Mouse (Mus musculus) E14TG2a.4 (cell line): ENCODE data around the gene Psma5.

Experiments used
- H3K27me3 ChIP-seq: 2 replicates; pipeline ENCODE4 v1.6.1; 2014; ENCODE audit warnings: low read length, control low read depth; ENCODE audit not compliant: insufficient read depth
- H3K36me3 ChIP-seq: 2 replicates; pipeline ENCODE4 v1.6.1; 2014; ENCODE audit warnings: low read length, control low read depth; ENCODE audit not compliant: insufficient read depth
- H3K4me1 ChIP-seq: replicated peaks from 2 replicates; pipeline ENCODE4 v1.6.1; 2014; ENCODE audit warnings: low read depth, low read length, control low read depth
- H3K4me3 ChIP-seq: replicated peaks from 2 replicates; pipeline ENCODE4 v1.5.1; 2014; ENCODE audit warnings: mild to moderate bottlenecking, low read length
- H3K9me3 ChIP-seq: 2 replicates; pipeline ENCODE4 v1.6.1; 2014; ENCODE audit warnings: low read length, control low read depth
- CTCF ChIP-seq: conservative IDR thresholded peaks from 2 replicates; pipeline ENCODE4 v1.5.1; 2014; ENCODE audit warnings: low read length
- NANOG ChIP-seq: IDR thresholded peaks from 2 replicates; pipeline ENCODE4 v1.6.1; 2014; ENCODE audit warnings: borderline replicate concordance, low read length, mixed read lengths
- POU5F1 ChIP-seq: IDR thresholded peaks from 2 replicates; pipeline ENCODE4 v1.6.1; 2014; ENCODE audit warnings: low read length, borderline replicate concordance

Gene Psma5

DNA sequence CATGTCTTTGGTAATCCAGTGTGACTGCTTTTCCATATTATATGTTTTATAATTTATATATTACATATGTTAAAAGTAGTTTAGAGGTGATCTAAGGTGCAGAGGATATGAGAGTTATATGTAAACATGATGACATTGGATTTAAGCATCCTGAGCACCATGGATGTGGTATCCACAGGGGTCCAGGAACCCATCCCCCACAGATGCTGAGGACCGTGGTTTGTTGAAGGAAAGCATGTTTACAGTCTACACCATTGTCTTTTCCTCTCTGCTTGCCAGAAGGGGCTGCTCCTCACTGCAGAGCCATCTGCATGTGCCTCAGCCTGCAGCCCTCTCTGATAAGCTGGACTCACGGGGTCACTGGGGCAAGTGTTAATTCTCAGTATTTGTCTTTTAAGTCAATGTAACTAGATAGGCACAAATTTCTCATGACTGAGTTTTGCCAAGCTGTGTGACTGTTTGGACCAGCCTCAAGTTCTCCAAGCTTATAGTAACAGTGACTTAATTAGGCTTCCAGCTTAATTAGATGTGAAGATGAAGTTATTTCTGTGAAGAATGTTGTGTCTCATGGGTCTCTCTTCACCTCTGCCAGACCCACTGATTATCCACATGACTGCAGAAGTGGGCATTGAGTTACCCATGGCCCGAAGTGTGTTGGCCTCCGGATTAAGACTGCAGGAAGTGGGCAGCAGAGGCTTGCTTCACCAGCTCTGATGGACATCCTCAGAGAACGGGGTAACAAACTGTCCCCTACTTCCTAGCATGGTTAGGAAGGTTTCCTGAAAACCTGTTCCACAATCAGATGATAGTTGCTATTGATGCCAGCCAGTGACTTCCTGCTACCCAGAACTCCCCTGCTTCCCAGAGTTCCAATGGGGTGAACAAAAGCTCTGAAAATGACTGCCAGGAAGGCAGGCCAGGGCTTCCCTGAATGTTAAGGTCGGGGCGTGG lies 41.2 kb downstream of the Psma5 start:
- TF ChIP-seq POU5F1 (no peak), NANOG (no peak), CTCF (no peak)
- Histone ChIP-seq H3K36me3 (no peaks in the 10 kb centered on the region), H3K27me3 (no peaks in the 10 kb centered on the region), H3K4me3 (0 out of 2 replicates have a peak overlapping the region, but pooled peaks have one; percentile 3), H3K4me1 (peaks cover 48% of the 10 kb centered on the region), H3K9me3 (no peaks in the 10 kb centered on the region)

DNA sequence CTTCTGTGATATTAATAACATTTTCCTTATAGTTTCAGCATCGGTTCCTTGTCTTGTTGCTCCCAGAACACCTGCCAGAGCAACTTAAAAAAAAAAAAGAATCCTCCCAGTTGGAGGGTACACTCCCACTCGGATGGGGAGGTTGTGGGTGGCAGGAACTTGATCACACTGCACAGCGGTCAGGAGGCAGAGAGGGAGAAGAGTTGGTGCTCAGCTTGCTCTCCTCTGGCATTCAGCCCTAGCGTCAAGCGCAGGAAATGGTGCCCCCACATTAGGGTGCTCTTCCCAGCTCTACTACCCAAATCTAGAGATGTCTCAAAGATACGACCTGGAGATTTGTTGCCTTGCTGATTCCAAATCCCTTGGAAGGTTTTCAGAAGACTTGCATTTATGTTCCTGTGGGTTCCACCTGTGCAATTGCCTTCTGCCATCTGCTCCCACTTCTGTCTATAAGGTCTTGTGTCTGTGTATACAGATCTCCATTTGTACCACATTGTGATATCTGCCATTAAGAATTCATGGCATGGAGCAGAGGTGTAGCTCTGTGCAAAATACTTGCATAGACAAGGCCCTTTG lies 43.8 kb downstream of the Psma5 start:
- Histone ChIP-seq H3K27me3 (no peaks in the 10 kb centered on the region), H3K4me3 (no peak overlapping the region), H3K36me3 (no peaks in the 10 kb centered on the region), H3K4me1 (peaks cover 50% of the 10 kb centered on the region), H3K9me3 (no peaks in the 10 kb centered on the region)
- no peak for TF ChIP-seq CTCF
- TF ChIP-seq POU5F1, result no peak
- TF ChIP-seq NANOG, result no peak

DNA sequence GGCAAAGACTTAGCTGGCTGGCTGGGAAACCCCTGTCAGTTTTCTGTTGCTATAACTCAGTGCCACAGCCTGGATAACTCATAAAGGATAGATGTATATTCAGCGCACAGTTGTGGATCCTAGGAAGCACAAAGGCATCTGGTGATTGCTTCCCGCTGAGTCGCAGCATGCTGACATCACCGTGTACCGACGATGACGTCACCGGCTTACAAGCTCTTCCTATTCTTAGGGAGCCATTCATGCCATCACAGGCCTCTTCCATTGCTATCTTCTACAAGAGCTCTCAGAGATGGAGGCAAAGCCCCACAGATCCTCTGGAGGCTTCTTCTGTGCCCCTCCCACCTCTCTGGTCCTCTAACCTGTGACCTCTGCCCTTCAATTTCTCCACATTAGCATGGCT lies 47.0 kb downstream of the Psma5 start:
- Histone ChIP-seq H3K27me3 (no peaks in the 10 kb centered on the region), H3K4me1 (peaks cover 20% of the 10 kb centered on the region), H3K4me3 (no peak overlapping the region), H3K36me3 (no peaks in the 10 kb centered on the region), H3K9me3 (no peaks in the 10 kb centered on the region)
- TF ChIP-seq POU5F1 (no peak), CTCF (no peak), NANOG (no peak)

DNA sequence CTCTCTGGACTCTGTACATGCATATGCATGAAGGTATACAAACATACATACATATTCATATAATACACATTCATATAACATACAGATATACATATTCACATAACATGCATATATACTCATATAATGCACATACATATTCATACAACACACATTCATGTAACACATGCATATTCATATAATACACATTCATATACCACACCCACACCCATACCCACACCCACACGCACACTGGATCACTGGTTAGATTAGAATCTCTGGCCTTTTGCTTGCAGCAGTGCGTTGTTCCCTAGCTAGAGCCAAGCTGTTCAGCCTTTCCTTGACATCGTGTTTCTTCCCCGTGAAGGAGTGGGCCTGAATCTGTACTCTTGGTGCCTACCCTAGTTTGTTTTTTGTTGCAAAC lies 48.0 kb downstream of the Psma5 start:
- H3K27me3 ChIP-seq, result no peaks in the 10 kb centered on the region
- no peak overlapping the region for H3K4me3 ChIP-seq

GRCm38 (mm10) chr3:108306387-108306786 lies 49.7 kb downstream of the Psma5 start:
- H3K4me3 ChIP-seq, result no peak overlapping the region
- no peaks in the 10 kb centered on the region for H3K36me3 ChIP-seq
- TF ChIP-seq NANOG, result no peak
- no peak for TF ChIP-seq POU5F1
- no peak for TF ChIP-seq CTCF
- no peaks in the 10 kb centered on the region for H3K27me3 ChIP-seq
- H3K9me3 ChIP-seq, result no peaks in the 10 kb centered on the region
- H3K4me1 ChIP-seq, result peaks cover 17% of the 10 kb centered on the region

More for the DNA sequence above, 48.0 kb downstream of the Psma5 start:
- peaks cover 17% of the 10 kb centered on the region for H3K4me1 ChIP-seq
- no peaks in the 10 kb centered on the region for H3K36me3 ChIP-seq
- no peaks in the 10 kb centered on the region for H3K9me3 ChIP-seq
- TF ChIP-seq NANOG, result no peak
- no peak for TF ChIP-seq CTCF
- TF ChIP-seq POU5F1, result no peak

DNA sequence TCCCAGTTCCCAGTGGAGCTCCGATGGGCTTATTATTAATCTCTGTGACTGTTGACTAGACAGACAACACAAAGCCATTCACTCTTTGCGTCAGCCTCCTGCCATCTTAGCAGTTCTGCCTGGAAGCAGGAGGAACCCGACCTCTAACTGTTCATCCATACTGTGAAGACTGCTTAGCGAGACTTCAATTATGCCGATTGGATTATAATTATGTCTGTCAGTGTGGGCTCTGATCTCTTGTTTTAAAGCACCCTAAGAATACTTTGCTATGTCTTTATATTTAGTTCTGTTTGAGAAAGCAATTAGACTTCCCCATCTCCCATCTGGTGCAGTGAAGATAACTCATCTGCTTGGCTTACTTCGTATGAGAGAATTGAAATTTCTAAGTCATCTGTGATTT lies 50.8 kb downstream of the Psma5 start:
- TF ChIP-seq CTCF, result no peak
- TF ChIP-seq POU5F1, result no peak
- TF ChIP-seq NANOG, result no peak
- no peaks in the 10 kb centered on the region for H3K36me3 ChIP-seq
- H3K9me3 ChIP-seq, result no peaks in the 10 kb centered on the region
- no peaks in the 10 kb centered on the region for H3K27me3 ChIP-seq
- peaks cover 17% of the 10 kb centered on the region for H3K4me1 ChIP-seq
- no peak overlapping the region for H3K4me3 ChIP-seq

DNA sequence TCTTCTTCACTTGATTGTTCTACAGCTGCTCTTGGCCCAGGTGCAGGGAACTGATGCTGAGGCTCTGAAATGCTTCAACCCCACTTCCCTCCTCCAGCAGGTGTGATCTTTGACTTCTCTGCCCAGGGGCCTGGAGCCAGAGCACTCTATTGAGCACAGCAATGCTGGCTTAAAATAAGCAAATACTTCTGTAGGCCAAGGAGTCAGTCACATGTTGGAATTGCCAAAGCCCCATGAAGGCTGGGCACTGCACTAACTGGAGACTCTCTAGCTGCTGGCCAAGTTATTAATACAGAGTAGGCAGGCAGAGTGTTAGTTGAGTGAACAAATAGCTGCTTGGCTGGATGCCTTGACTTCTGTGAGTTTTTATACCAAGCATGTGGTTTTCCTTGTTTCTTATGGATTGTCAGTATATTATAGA lies 54.2 kb downstream of the Psma5 start:
- Histone ChIP-seq H3K9me3 (no peaks in the 10 kb centered on the region), H3K4me3 (no peak overlapping the region), H3K36me3 (no peaks in the 10 kb centered on the region), H3K4me1 (peaks cover 12% of the 10 kb centered on the region; the same call in 1 of the 2 replicates), H3K27me3 (no peaks in the 10 kb centered on the region)
- TF ChIP-seq NANOG (no peak), POU5F1 (no peak), CTCF (no peak)

GRCm38 (mm10) chr3:108311688-108312087 lies 55.0 kb downstream of the Psma5 start:
- Histone ChIP-seq H3K4me1 (peaks cover 13% of the 10 kb centered on the region; the same call in 1 of the 2 replicates), H3K27me3 (no peaks in the 10 kb centered on the region), H3K36me3 (no peaks in the 10 kb centered on the region), H3K9me3 (no peaks in the 10 kb centered on the region), H3K4me3 (no peak overlapping the region)
- TF ChIP-seq NANOG, result no peak
- TF ChIP-seq CTCF, result no peak
- TF ChIP-seq POU5F1, result no peak
